Mouse (Mus musculus) thymus, adult 2 months (tissue): ENCODE results near the gene Ubl7. TPM values are rescaled to one million over a fixed set of nuclear protein-coding genes. Genes with fewer than 3 reads are reported as not detected.

ENCODE experiments used
- DNase-seq: peaks from one replicate; pipeline ENCODE4 v3.0.0; 2021
- H3K27ac ChIP-seq: fragments of 200-500 bp; 2 replicates; pipeline ENCODE4 v1.5.1; 2012; ENCODE audit warnings: low read length, control low read depth; ENCODE audit not compliant: control insufficient read depth, insufficient read depth
- H3K27me3 ChIP-seq: fragments of 200-500 bp; 2 replicates; pipeline ENCODE4 v1.6.1; 2012; ENCODE audit warnings: mild to moderate bottlenecking, low read length, moderate library complexity, mixed read lengths; ENCODE audit not compliant: control insufficient read depth, insufficient read depth
- H3K36me3 ChIP-seq: fragments of 200-500 bp; 2 replicates; pipeline ENCODE4 v1.6.1; 2012; ENCODE audit warnings: mild to moderate bottlenecking, low read length, moderate library complexity; ENCODE audit not compliant: control insufficient read depth, insufficient read depth
- H3K4me1 ChIP-seq: fragments of 200-500 bp; replicated peaks from 2 replicates; pipeline ENCODE4 v1.6.1; 2012; ENCODE audit warnings: low read length; ENCODE audit not compliant: control insufficient read depth, insufficient read depth
- H3K4me3 ChIP-seq: fragments of 200-500 bp; 2 replicates; pipeline ENCODE4 v1.5.1; 2012; ENCODE audit warnings: mild to moderate bottlenecking, low read length, control low read depth, moderate library complexity; ENCODE audit not compliant: control insufficient read depth, insufficient read depth
- CTCF ChIP-seq: fragments of 200-500 bp; IDR thresholded peaks from 2 replicates; pipeline ENCODE4 v1.5.1; 2012; ENCODE audit warnings: mild to moderate bottlenecking, control low read depth, low read length, moderate library complexity, borderline replicate concordance; ENCODE audit not compliant: control insufficient read depth, poor library complexity, insufficient read depth; ENCODE audit errors: extremely low read depth
- POLR2A ChIP-seq: fragments of 200-500 bp; IDR thresholded peaks from 2 replicates; pipeline ENCODE4 v1.6.1; 2012; ENCODE audit warnings: mild to moderate bottlenecking, low read length, control low read depth, moderate library complexity; ENCODE audit not compliant: control insufficient read depth, poor library complexity, insufficient read depth; ENCODE audit errors: extremely low read depth
- WGBS: fragments of 180-500 bp; shearing (Covaris S2); methylation state at CpG from one replicate; pipeline ENCODE4 v1.1.7; 2018; 5-methylcytosine and 5-hydroxymethylcytosine counted together
- polyA plus RNA-seq: library from polyadenylated mRNA; depleted of rRNA; stranded (reverse); fragments of >200 nt; gene quantifications from 2 replicates; pipeline ENCODE4 v1.2.3, GENCODE M21; 2012

Ubl7 gene
- polyA plus RNA-seq, 1 experiment, result 182 TPM

- no peaks in the 10 kb centered on the region for H3K27me3 ChIP-seq
- H3K27ac ChIP-seq, result no peak overlapping the region
- peak; percentile 91 for DNase-seq
- TF ChIP-seq POLR2A (no peak), CTCF (peak; percentile 47; the same call in 1 of the 2 replicates)
- WGBS, result 37% methylated on average over 6 of the region's 6 CpGs
- H3K36me3 ChIP-seq, result no peaks in the 10 kb centered on the region
- no peak overlapping the region for H3K4me3 ChIP-seq
- H3K4me1 ChIP-seq, result peaks cover 43% of the 10 kb centered on the region
Observed at GRCm38 (mm10) chr9:57935683-57936437, 25.1 kb downstream of the Ubl7 start.

GRCm38 (mm10) chr9:57937171-57937570 is 26.4 kb downstream of the Ubl7 start:
- H3K27ac ChIP-seq, result no peak overlapping the region
- no peak overlapping the region for H3K4me3 ChIP-seq
- DNase-seq, result no peak
- no peak for TF ChIP-seq CTCF
- TF ChIP-seq POLR2A, result no peak
- 93% methylated on average over 4 of the region's 4 CpGs for WGBS
- no peaks in the 10 kb centered on the region for H3K36me3 ChIP-seq
- H3K27me3 ChIP-seq, result no peaks in the 10 kb centered on the region
- H3K4me1 ChIP-seq, result peaks cover 43% of the 10 kb centered on the region

DNA sequence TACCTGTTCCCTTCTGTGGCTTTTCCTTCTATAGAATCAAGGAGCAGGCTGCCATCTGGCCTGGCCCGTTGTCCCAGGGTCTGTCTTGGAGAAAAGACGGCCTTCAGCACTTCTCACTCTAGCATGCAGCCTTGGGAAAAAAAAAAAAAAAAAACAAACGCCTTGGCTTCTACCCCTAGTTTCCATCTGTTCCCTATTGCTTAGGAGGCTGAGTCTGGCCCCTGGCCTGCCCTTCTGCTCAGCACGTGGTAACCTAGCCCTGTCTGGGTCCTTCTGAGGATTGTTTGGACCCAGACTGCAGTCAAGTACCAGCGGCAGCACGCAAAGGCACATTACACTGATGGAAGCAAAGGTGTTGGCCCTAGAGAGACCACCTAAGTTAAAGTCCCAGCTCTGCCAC is 26.9 kb downstream of the Ubl7 start:
- Histone ChIP-seq H3K4me1 (peaks cover 42% of the 10 kb centered on the region), H3K27me3 (no peaks in the 10 kb centered on the region), H3K27ac (no peak overlapping the region), H3K36me3 (no peaks in the 10 kb centered on the region), H3K4me3 (no peak overlapping the region)
- no peak for DNase-seq
- 94% methylated on average over 6 of the region's 6 CpGs for WGBS
- no peak for TF ChIP-seq CTCF
- TF ChIP-seq POLR2A, result no peak

DNA sequence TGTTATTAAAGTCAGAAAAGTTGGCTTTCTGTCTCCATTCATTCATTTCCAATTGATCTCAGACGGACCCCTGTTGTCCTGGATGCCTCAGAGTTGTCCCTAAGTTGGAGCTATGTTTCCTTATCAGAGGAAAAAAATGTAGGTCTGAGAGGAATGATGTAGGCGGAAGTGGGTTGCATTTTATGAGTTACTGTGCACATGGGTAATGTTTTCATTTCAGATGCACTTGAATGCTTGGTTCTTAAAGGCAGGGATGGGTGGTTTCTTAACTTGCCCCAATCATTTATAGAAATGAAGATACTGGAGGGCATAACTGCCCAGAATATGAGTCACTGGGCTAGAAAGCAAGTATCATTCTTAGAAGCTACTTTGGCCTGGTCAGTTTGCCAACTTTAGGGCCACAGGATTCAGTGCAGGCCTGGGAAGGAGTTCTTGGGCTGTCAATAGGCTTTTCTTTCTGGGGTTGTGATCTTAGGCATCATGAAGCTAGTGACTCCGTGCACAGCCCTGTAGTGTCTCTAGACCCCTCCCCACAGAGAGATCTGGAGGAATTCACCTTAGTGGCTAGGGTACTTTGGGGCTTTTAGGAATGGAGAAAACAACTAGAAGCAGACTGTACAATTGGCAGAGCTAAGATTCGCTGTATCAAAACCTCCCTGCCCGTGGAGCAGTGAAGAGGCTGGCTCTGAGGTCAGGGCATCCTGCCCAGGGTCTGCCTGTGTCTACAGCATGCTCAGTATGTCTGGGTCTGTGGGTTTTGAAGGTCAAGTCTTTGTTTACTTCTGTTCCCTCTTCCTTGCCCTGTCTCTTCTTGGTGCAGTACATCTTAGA is 27.7 kb downstream of the Ubl7 start:
- H3K27me3 ChIP-seq, result no peaks in the 10 kb centered on the region
- no peaks in the 10 kb centered on the region for H3K36me3 ChIP-seq
- no peak overlapping the region for H3K4me3 ChIP-seq
- peak; percentile 4 for DNase-seq
- H3K4me1 ChIP-seq, result peaks cover 41% of the 10 kb centered on the region
- 73% methylated on average over 5 of the region's 5 CpGs for WGBS
- no peak overlapping the region for H3K27ac ChIP-seq
- TF ChIP-seq CTCF (no peak), POLR2A (no peak)

- Histone ChIP-seq H3K27me3 (no peaks in the 10 kb centered on the region), H3K4me1 (peaks cover 50% of the 10 kb centered on the region), H3K4me3 (peak within 1 kb of the TSS; percentile 95), H3K27ac (no peak within 1 kb of the TSS), H3K36me3 (no peaks in the 10 kb centered on the region)
- WGBS, result 11% methylated on average over 59 of the region's 60 CpGs
- peak; percentile 99 for TF ChIP-seq POLR2A
- no peak; the same call in 1 of the 2 replicates for TF ChIP-seq CTCF
- DNase-seq, result peak; percentile 87
Observed at GRCm38 (mm10) chr9:57939431-57940348, 28.9 kb downstream of the Ubl7 start, which contains the start of gene Sema7a. Gene Sema7a, plus strand, starts transcription at chr9:57940112.

DNA sequence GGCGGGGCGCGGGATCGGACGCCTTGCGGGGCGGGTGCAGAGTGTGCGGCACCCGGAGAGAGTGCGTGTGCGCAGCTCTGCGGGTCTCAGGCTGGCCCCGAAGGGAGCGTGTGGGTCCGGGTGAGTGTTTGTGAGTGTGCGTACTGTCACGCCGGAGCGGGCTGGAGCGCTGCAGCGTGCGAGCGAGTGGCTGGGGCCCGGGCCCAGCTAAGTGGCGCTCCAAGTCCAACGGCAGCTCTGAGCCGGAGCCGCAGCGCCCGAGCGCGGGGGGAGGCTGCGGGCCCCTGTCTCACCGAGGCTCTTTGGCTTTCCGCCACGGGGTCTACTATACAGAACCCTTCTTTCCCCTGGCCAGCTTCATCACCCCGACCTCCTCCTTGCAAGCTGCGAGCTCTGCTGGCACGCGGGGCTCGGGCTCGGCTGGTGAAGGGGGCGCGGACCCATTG is 29.6 kb downstream of the Ubl7 start:
- Histone ChIP-seq H3K27me3 (no peaks in the 10 kb centered on the region), H3K36me3 (no peaks in the 10 kb centered on the region), H3K27ac (no peak overlapping the region), H3K4me3 (peak overlapping the region; percentile 95), H3K4me1 (peaks cover 57% of the 10 kb centered on the region)
- WGBS, result under 1% methylated on average over 44 of the region's 44 CpGs
- TF ChIP-seq CTCF, result 0 out of 2 replicates have a peak, but pooled peaks have one; percentile 42
- no peak for TF ChIP-seq POLR2A
- DNase-seq, result no peak
